Mouse (Mus musculus): Measurements from ENCODE around the gene Pde8b.
"Not testable (repeated sequence)": the region's sequence is repeated elsewhere in the genome, so short reads cannot be mapped to it uniquely, and the experiment has no call there.

Pde8b gene

GRCm38 (mm10) chr13:95221882-95222568 is 28.1 kb downstream of the Pde8b start:
- DNase-seq (ENCODE audit: low spot score in 2 of 2), result no peak

- not testable (repeated sequence) for DNase-seq (ENCODE audit: low spot score in 2 of 2)
Observed at GRCm38 (mm10) chr13:95215661-95216170, 34.4 kb downstream of the Pde8b start.

GRCm38 (mm10) chr13:95212320-95212719 is 37.8 kb downstream of the Pde8b start:
- no peak for DNase-seq (ENCODE audit: low spot score in 2 of 2)

- DNase-seq (ENCODE audit: low spot score in 2 of 2), result not testable (repeated sequence)
Observed at GRCm38 (mm10) chr13:95207301-95207700, 42.8 kb downstream of the Pde8b start.

- DNase-seq (ENCODE audit: low spot score in 2 of 2), result no peak
Observed at GRCm38 (mm10) chr13:95202151-95202758, 47.9 kb downstream of the Pde8b start.

- no peak for DNase-seq (ENCODE audit: low spot score in 2 of 2)
Observed at GRCm38 (mm10) chr13:95200817-95201216, 49.3 kb downstream of the Pde8b start.

- DNase-seq (ENCODE audit: low spot score in 2 of 2), result no peak
Observed at GRCm38 (mm10) chr13:95200036-95200435, 50.1 kb downstream of the Pde8b start.

GRCm38 (mm10) chr13:95196106-95196705 is 53.9 kb downstream of the Pde8b start:
- no peak for DNase-seq (ENCODE audit: low spot score in 2 of 2)

GRCm38 (mm10) chr13:95191951-95192350 is 58.2 kb downstream of the Pde8b start:
- no peak for DNase-seq (ENCODE audit: low spot score in 2 of 2)

GRCm38 (mm10) chr13:95189111-95189510 is 61.0 kb downstream of the Pde8b start:
- DNase-seq (ENCODE audit: low spot score in 2 of 2), result no peak

GRCm38 (mm10) chr13:95187153-95187665 is 62.9 kb downstream of the Pde8b start:
- no peak for DNase-seq (ENCODE audit: low spot score in 2 of 2)

GRCm38 (mm10) chr13:95186741-95187035 is 63.4 kb downstream of the Pde8b start:
- no peak for DNase-seq (ENCODE audit: low spot score in 2 of 2)

GRCm38 (mm10) chr13:95185891-95186740 is 64.0 kb downstream of the Pde8b start:
- no peak for DNase-seq (ENCODE audit: low spot score in 2 of 2)

GRCm38 (mm10) chr13:95183686-95184085 is 66.5 kb downstream of the Pde8b start:
- DNase-seq (ENCODE audit: low spot score in 2 of 2), result no peak

GRCm38 (mm10) chr13:95180208-95180607 is 69.9 kb downstream of the Pde8b start:
- DNase-seq (ENCODE audit: low spot score in 2 of 2), result no peak

GRCm38 (mm10) chr13:95177326-95177725 is 72.8 kb downstream of the Pde8b start:
- DNase-seq (ENCODE audit: low spot score in 2 of 2), result no peak

GRCm38 (mm10) chr13:95176399-95176798 is 73.7 kb downstream of the Pde8b start:
- DNase-seq (ENCODE audit: low spot score in 2 of 2), result no peak

GRCm38 (mm10) chr13:95174253-95174652 is 75.9 kb downstream of the Pde8b start:
- DNase-seq (ENCODE audit: low spot score in 2 of 2), result no peak

- no peak for DNase-seq (ENCODE audit: low spot score in 2 of 2)
Observed at GRCm38 (mm10) chr13:95172346-95172745, 77.8 kb downstream of the Pde8b start.

GRCm38 (mm10) chr13:95160211-95160610 is 89.9 kb downstream of the Pde8b start:
- no peak for DNase-seq (ENCODE audit: low spot score in 2 of 2)

- no peak for DNase-seq (ENCODE audit: low spot score in 2 of 2)
Observed at GRCm38 (mm10) chr13:95158986-95159385, 91.2 kb downstream of the Pde8b start.

- no peak for DNase-seq (ENCODE audit: low spot score in 2 of 2)
Observed at GRCm38 (mm10) chr13:95144746-95145145, 105.4 kb downstream of the Pde8b start.
